Mouse (Mus musculus): ENCODE data around the gene Nemp2. TPM values are rescaled to one million over a fixed set of nuclear protein-coding genes. Genes with fewer than 3 reads are reported as not detected.
"Not testable (repeated sequence)": the region's sequence is repeated elsewhere in the genome, so short reads cannot be mapped to it uniquely, and the experiment has no call there.

Gene Nemp2
- total RNA-seq, 2 experiments from 2014 or later = 18.1 to 20.3 TPM

GRCm38 (mm10) chr1:52652601-52653253 is 22.2 kb downstream of the Nemp2 start:
- ATAC-seq (ENCODE audit: poor library complexity, severe bottlenecking) = 0 out of 2 replicates have a peak, but pooled peaks have one; percentile 13

GRCm38 (mm10) chr1:52653366-52653765 is 22.9 kb downstream of the Nemp2 start:
- ATAC-seq (ENCODE audit: poor library complexity, severe bottlenecking) = peak; percentile 81

GRCm38 (mm10) chr1:52655153-52655552 is 24.6 kb downstream of the Nemp2 start:
- ATAC-seq (ENCODE audit: poor library complexity, severe bottlenecking) = peak; percentile 85

GRCm38 (mm10) chr1:52658160-52658559 is 27.7 kb downstream of the Nemp2 start:
- no peak for ATAC-seq (ENCODE audit: poor library complexity, severe bottlenecking)

- ATAC-seq (ENCODE audit: poor library complexity, severe bottlenecking) = no peak
Measured at GRCm38 (mm10) chr1:52660278-52660677, 29.8 kb downstream of the Nemp2 start.

GRCm38 (mm10) chr1:52660765-52661164 is 30.3 kb downstream of the Nemp2 start:
- ATAC-seq (ENCODE audit: poor library complexity, severe bottlenecking) = no peak

GRCm38 (mm10) chr1:52663228-52663627 is 32.7 kb downstream of the Nemp2 start:
- no peak for ATAC-seq (ENCODE audit: poor library complexity, severe bottlenecking)

- ATAC-seq (ENCODE audit: poor library complexity, severe bottlenecking) = no peak
Measured at GRCm38 (mm10) chr1:52668743-52669323, 38.3 kb downstream of the Nemp2 start.

- ATAC-seq (ENCODE audit: poor library complexity, severe bottlenecking) = no peak
Measured at GRCm38 (mm10) chr1:52669931-52670330, 39.4 kb downstream of the Nemp2 start.

- ATAC-seq (ENCODE audit: poor library complexity, severe bottlenecking) = no peak
Measured at GRCm38 (mm10) chr1:52675561-52676551, 45.4 kb downstream of the Nemp2 start.

GRCm38 (mm10) chr1:52676621-52677020 is 46.1 kb downstream of the Nemp2 start:
- no peak for ATAC-seq (ENCODE audit: poor library complexity, severe bottlenecking)

- no peak for ATAC-seq (ENCODE audit: poor library complexity, severe bottlenecking)
Measured at GRCm38 (mm10) chr1:52683550-52683949, 53.0 kb downstream of the Nemp2 start.

GRCm38 (mm10) chr1:52687636-52688035 is 57.1 kb downstream of the Nemp2 start:
- no peak for ATAC-seq (ENCODE audit: poor library complexity, severe bottlenecking)

- ATAC-seq (ENCODE audit: poor library complexity, severe bottlenecking) = not testable (repeated sequence)
Measured at GRCm38 (mm10) chr1:52694456-52694855, 64.0 kb downstream of the Nemp2 start.

Other genes with a start within 250 kb of the Nemp2 start
- gene Nab1, start 130.0 kb upstream of the Nemp2 start, total RNA-seq (2015) = 72.0 and 80.2 TPM in 2 replicates
- 63.0 and 65.6 TPM in 2 replicates for gene Nab1, start 130.0 kb upstream of the Nemp2 start, total RNA-seq (2017)
- gene Mfsd6, start 96.8 kb downstream of the Nemp2 start, total RNA-seq (2015) = 30.6 and 33.0 TPM in 2 replicates
- 26.8 and 31.8 TPM in 2 replicates for gene Mfsd6, start 96.8 kb downstream of the Nemp2 start, total RNA-seq (2017)
- 6.6 and 12.5 TPM in 2 replicates for gene Inpp1, start 187.0 kb downstream of the Nemp2 start, total RNA-seq (2015)
- 10.1 and 13.4 TPM in 2 replicates for gene Inpp1, start 187.0 kb downstream of the Nemp2 start, total RNA-seq (2017)
- gene Hibch, start 214.2 kb downstream of the Nemp2 start, total RNA-seq (2015) = 21.7 and 22.8 TPM in 2 replicates
- 61.8 and 87.1 TPM in 2 replicates for gene Hibch, start 214.2 kb downstream of the Nemp2 start, total RNA-seq (2017)

Data from megakaryocyte, adult 5-6 weeks (primary cell).